Mouse (Mus musculus): Measurements from ENCODE around the gene Urod.
A peak's percentile ranks its signal among the peaks of the same experiment; 100 is the strongest.

- no peak for TF ChIP-seq POLR2A (IDR thresholded peaks at IDR 0.05; ENCODE audit: insufficient read depth, low read depth, low read length)
- TF ChIP-seq CTCF (IDR thresholded peaks at IDR 0.05): no peak
- 0 out of 2 replicates have a peak, but pooled peaks have one; percentile 20 for TF ChIP-seq EP300 (IDR thresholded peaks at IDR 0.05; ENCODE audit: insufficient read depth, low read depth, low read length)
These were observed 45.9 kb upstream of the Urod start for GRCm38 (mm10) chr4:117039925-117040687.
